Mouse (Mus musculus) brain, embryonic 14.5 days (tissue): ENCODE measurements around the gene Sipa1l1. TPM values are rescaled to one million over a fixed set of nuclear protein-coding genes. Genes with fewer than 3 reads are reported as not detected.

Experiments used
- DNase-seq: peaks from one replicate; pipeline ENCODE4 v3.0.0-alpha.2; 2011; ENCODE audit warnings: low read depth
- CTCF ChIP-seq: fragments of 200-500 bp; IDR thresholded peaks from 2 replicates; pipeline ENCODE4 v1.5.1; 2012; ENCODE audit warnings: inconsistent platforms, mild to moderate bottlenecking, moderate library complexity, borderline replicate concordance; ENCODE audit not compliant: insufficient read depth, insufficient read length; ENCODE audit errors: extremely low read depth
- POLR2A ChIP-seq: fragments of 200-500 bp; IDR thresholded peaks from 2 replicates; pipeline ENCODE4 v1.6.1; 2012; ENCODE audit warnings: mild to moderate bottlenecking, inconsistent platforms, borderline replicate concordance; ENCODE audit not compliant: poor library complexity, insufficient read depth, insufficient read length, severe bottlenecking; ENCODE audit errors: extremely low read depth
- polyA plus RNA-seq: library from polyadenylated mRNA; depleted of rRNA; stranded (reverse); fragments of >200 nt; gene quantifications from 2 replicates; pipeline ENCODE4 v1.2.3, GENCODE M21; 2012

Gene Sipa1l1
- polyA plus RNA-seq, 1 experiment, result 24.1 TPM

GRCm38 (mm10) chr12:82401440-82401839 lies 232.3 kb downstream of the Sipa1l1 start:
- TF ChIP-seq POLR2A, result no peak
- no peak for TF ChIP-seq CTCF
- DNase-seq, result no peak

- DNase-seq, result no peak
- TF ChIP-seq CTCF (no peak), POLR2A (no peak)
Measured at GRCm38 (mm10) chr12:82402635-82403034, 233.5 kb downstream of the Sipa1l1 start.

DNA sequence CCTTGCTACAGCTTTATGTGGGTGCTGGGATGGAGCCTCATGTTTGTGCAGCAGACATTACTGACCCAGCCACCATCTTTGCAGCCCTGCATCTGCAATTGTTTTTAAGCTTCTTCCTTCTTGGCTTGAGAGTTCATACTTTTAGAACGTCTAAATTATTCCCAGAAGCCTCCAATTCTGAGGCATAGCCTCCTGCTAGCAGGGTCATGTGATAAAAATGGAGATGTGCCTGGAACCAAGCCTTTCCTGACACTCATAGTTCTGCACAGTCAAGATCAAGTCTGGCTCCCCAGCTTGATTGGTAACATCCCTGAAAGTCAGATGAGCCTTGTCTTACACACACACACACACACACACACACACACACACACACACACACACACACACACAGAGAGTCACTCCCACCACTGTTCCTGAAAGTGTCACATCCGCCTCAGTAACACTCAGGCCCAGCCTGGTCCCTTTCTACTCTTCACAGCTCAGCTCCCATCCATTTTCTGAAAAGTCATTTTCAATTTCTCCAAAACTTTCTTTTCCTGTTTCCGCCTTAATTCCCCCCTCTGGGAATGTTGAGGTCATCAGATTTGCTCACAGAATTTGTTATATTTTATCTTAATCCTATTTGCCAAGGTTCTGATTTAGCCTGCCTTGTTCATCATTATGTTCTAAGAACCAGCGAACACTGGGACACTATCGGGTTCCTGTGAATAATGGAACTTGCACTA lies 238.6 kb downstream of the Sipa1l1 start:
- TF ChIP-seq POLR2A (no peak), CTCF (no peak)
- no peak for DNase-seq

GRCm38 (mm10) chr12:82408486-82408885 lies 239.4 kb downstream of the Sipa1l1 start:
- peak; percentile 83 for DNase-seq
- TF ChIP-seq CTCF (no peak), POLR2A (no peak)

GRCm38 (mm10) chr12:82409686-82410472 lies 240.8 kb downstream of the Sipa1l1 start:
- TF ChIP-seq POLR2A (no peak), CTCF (no peak)
- DNase-seq, result peak; percentile 49

GRCm38 (mm10) chr12:82412291-82413032 lies 243.3 kb downstream of the Sipa1l1 start:
- peak; percentile 76 for DNase-seq
- TF ChIP-seq POLR2A, result no peak
- no peak for TF ChIP-seq CTCF

GRCm38 (mm10) chr12:82415690-82416364 lies 246.7 kb downstream of the Sipa1l1 start:
- DNase-seq, result peak; percentile 72
- TF ChIP-seq POLR2A (no peak), CTCF (no peak)

- no peak for DNase-seq
- TF ChIP-seq POLR2A, result no peak
- no peak for TF ChIP-seq CTCF
Measured at GRCm38 (mm10) chr12:82419027-82419426, 249.9 kb downstream of the Sipa1l1 start.

DNA sequence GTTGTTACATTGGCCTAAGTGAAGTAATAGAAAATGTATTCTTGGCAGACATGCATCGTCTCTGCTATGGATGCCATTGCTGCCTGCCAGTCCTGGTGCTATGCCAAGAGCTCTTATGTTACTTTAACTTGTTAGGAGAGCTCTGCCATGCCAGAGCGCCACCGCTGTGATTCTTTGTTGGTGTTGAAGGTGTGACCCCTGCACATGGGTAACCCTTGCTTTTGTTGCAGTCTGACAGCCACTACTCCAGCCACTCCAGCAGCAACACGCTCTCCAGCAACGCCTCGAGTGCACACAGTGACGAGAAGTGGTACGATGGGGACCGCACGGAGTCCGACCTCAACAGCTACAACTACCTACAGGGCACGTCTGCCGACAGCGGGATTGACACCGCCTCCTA lies 255.7 kb downstream of the Sipa1l1 start:
- DNase-seq, result peak; percentile 62
- no peak for TF ChIP-seq POLR2A
- TF ChIP-seq CTCF, result no peak

GRCm38 (mm10) chr12:82425853-82426252 lies 256.7 kb downstream of the Sipa1l1 start:
- no peak for DNase-seq
- TF ChIP-seq CTCF (no peak), POLR2A (no peak)

- no peak for TF ChIP-seq POLR2A
- TF ChIP-seq CTCF, result no peak
- DNase-seq, result no peak
Measured at GRCm38 (mm10) chr12:82427416-82427815, 258.3 kb downstream of the Sipa1l1 start.

- TF ChIP-seq POLR2A (no peak), CTCF (no peak)
- DNase-seq, result no peak
Measured at GRCm38 (mm10) chr12:82428466-82428865, 259.3 kb downstream of the Sipa1l1 start.
